Mouse (Mus musculus): ENCODE data around the gene Grm1. TPM values are rescaled to one million over a fixed set of nuclear protein-coding genes. Genes with fewer than 3 reads are reported as not detected.

The Grm1 gene
- polyA plus RNA-seq, 1 experiment = 1.2 TPM

- no peak overlapping the region for H3K4me3 ChIP-seq (ENCODE audit: control insufficient read depth, insufficient read depth, low read length)
- WGBS = 74% methylated on average over 3 of the region's 3 CpGs
Observed at GRCm38 (mm10) chr10:10659976-10660375, 422.2 kb downstream of the Grm1 start.

GRCm38 (mm10) chr10:10659161-10659560 lies 423.0 kb downstream of the Grm1 start:
- 86% methylated on average over 3 of the region's 3 CpGs for WGBS
- H3K4me1 ChIP-seq (replicated peaks; ENCODE audit: control insufficient read depth, insufficient read depth, low read length) = no peaks in the 10 kb centered on the region
- DNase-seq = no peak
- H3K27ac ChIP-seq (ENCODE audit: control insufficient read depth, insufficient read depth, low read length) = no peak overlapping the region
- H3K36me3 ChIP-seq (ENCODE audit: control insufficient read depth, insufficient read depth, low read length) = no peaks in the 10 kb centered on the region
- H3K27me3 ChIP-seq (ENCODE audit: control insufficient read depth, insufficient read depth, low read length) = no peaks in the 10 kb centered on the region
- no peak for TF ChIP-seq POLR2A (IDR thresholded peaks at IDR 0.05; ENCODE audit: control insufficient read depth, extremely low read depth, insufficient read depth, low read length, poor library complexity)
- no peak for TF ChIP-seq CTCF (IDR thresholded peaks at IDR 0.05; ENCODE audit: borderline replicate concordance, control insufficient read depth, extremely low read depth, insufficient read depth, low read length, poor library complexity)
- H3K4me3 ChIP-seq (ENCODE audit: control insufficient read depth, insufficient read depth, low read length) = no peak overlapping the region

More at GRCm38 (mm10) chr10:10659976-10660375, 422.2 kb downstream of the Grm1 start:
- no peaks in the 10 kb centered on the region for H3K36me3 ChIP-seq (ENCODE audit: control insufficient read depth, insufficient read depth, low read length)
- no peak for DNase-seq
- TF ChIP-seq POLR2A (IDR thresholded peaks at IDR 0.05; ENCODE audit: control insufficient read depth, extremely low read depth, insufficient read depth, low read length, poor library complexity) = no peak
- TF ChIP-seq CTCF (IDR thresholded peaks at IDR 0.05; ENCODE audit: borderline replicate concordance, control insufficient read depth, extremely low read depth, insufficient read depth, low read length, poor library complexity) = no peak
- H3K27ac ChIP-seq (ENCODE audit: control insufficient read depth, insufficient read depth, low read length) = no peak overlapping the region
- H3K4me1 ChIP-seq (replicated peaks; ENCODE audit: control insufficient read depth, insufficient read depth, low read length) = no peaks in the 10 kb centered on the region
- H3K27me3 ChIP-seq (ENCODE audit: control insufficient read depth, insufficient read depth, low read length) = no peaks in the 10 kb centered on the region

- WGBS = 93% methylated on average over 4 of the region's 4 CpGs
- no peak for TF ChIP-seq CTCF (IDR thresholded peaks at IDR 0.05; ENCODE audit: borderline replicate concordance, control insufficient read depth, extremely low read depth, insufficient read depth, low read length, poor library complexity)
- no peak for TF ChIP-seq POLR2A (IDR thresholded peaks at IDR 0.05; ENCODE audit: control insufficient read depth, extremely low read depth, insufficient read depth, low read length, poor library complexity)
- no peaks in the 10 kb centered on the region for H3K27me3 ChIP-seq (ENCODE audit: control insufficient read depth, insufficient read depth, low read length)
- H3K4me3 ChIP-seq (ENCODE audit: control insufficient read depth, insufficient read depth, low read length) = no peak overlapping the region
- H3K27ac ChIP-seq (ENCODE audit: control insufficient read depth, insufficient read depth, low read length) = no peak overlapping the region
- H3K4me1 ChIP-seq (replicated peaks; ENCODE audit: control insufficient read depth, insufficient read depth, low read length) = no peaks in the 10 kb centered on the region
- DNase-seq = no peak
- H3K36me3 ChIP-seq (ENCODE audit: control insufficient read depth, insufficient read depth, low read length) = no peaks in the 10 kb centered on the region
Observed at GRCm38 (mm10) chr10:10656621-10657020, 425.5 kb downstream of the Grm1 start.

- Histone ChIP-seq H3K36me3 (ENCODE audit: control insufficient read depth, insufficient read depth, low read length) (no peaks in the 10 kb centered on the region), H3K27ac (ENCODE audit: control insufficient read depth, insufficient read depth, low read length) (no peak overlapping the region), H3K27me3 (ENCODE audit: control insufficient read depth, insufficient read depth, low read length) (no peaks in the 10 kb centered on the region), H3K4me1 (replicated peaks; ENCODE audit: control insufficient read depth, insufficient read depth, low read length) (no peaks in the 10 kb centered on the region), H3K4me3 (ENCODE audit: control insufficient read depth, insufficient read depth, low read length) (no peak overlapping the region)
- DNase-seq = no peak
- no peak for TF ChIP-seq CTCF (IDR thresholded peaks at IDR 0.05; ENCODE audit: borderline replicate concordance, control insufficient read depth, extremely low read depth, insufficient read depth, low read length, poor library complexity)
- TF ChIP-seq POLR2A (IDR thresholded peaks at IDR 0.05; ENCODE audit: control insufficient read depth, extremely low read depth, insufficient read depth, low read length, poor library complexity) = no peak
Observed at GRCm38 (mm10) chr10:10655991-10656390, 426.2 kb downstream of the Grm1 start.

Other genes starting within 250 kb of the Grm1 start
- gene Shprh, start 67.1 kb upstream of the Grm1 start, polyA plus RNA-seq (2012; rRNA removed) = 5.6 and 5.7 TPM in 2 replicates
- gene Fbxo30, start 199.0 kb upstream of the Grm1 start, polyA plus RNA-seq (2012; rRNA removed) = 1.3 and 1.6 TPM in 2 replicates